Mouse (Mus musculus): ENCODE measurements at regions not wholly inside any gene's neighbourhood (a gene's known extent, or its start where the extent isn't known, plus 50 kb on each side); places are given as distances from the start of the nearest gene placed in this dataset.
A peak's percentile ranks its signal among the peaks of the same experiment; 100 is the strongest.
"Not testable (repeated sequence)": the region's sequence is repeated elsewhere in the genome, so short reads cannot be mapped to it uniquely, and the experiment has no call there.

DNA sequence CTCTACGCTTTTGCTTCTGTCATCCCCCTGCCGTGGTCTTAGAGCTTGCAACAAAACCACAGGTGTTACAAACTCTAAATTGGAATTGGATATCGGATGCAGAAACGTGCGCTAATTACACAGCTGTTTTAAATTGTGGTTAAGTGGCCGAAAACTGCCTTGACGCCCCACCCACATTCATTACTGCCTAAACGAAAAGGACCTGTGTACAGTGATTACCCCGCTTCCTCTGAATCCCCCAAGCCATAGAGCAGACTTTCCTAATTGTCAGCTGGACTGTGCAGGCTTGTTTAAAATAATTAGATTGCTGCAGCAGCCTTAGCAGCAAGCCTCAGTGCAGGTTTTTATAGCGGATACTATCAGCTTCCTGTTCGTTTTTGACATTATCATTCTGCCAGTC lies 94.7 kb downstream of the Cxxc4 start:
- DNase-seq (ENCODE audit: low spot score in 2 of 2) = peak; percentile 5 to 12

DNA sequence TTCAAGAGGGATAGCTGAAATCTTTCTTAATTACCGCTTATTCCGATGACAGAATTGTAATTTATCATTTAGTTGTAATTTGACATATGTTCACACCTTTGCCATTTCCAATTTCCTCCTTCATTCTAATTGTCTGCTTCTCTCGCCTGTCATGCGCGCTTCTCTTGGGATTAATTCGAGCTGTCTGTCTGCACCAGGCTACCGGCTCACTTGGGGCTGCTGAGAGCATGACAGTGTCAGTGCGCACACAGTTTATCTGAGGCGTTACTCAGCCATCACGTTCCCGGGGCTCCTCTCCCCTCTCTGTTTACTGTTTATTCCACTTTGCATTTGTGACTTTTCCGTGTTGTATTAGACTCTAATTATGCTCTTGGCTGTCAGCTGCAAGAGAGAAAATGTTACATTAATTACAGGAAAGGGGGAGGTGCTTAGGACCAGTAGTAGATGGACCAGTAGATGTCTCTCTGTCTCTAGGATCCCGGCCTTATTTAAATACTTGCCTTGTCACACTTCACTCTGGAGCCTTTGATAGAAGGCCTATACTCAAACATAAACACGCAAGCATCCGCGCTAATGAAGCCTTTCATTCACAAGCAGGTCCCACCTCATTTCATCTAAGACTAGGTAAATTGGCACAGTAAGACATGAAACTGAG lies 95.3 kb downstream of the Cxxc4 start:
- DNase-seq (ENCODE audit: low spot score in 2 of 2) = peak; percentile 14 to 30

DNA sequence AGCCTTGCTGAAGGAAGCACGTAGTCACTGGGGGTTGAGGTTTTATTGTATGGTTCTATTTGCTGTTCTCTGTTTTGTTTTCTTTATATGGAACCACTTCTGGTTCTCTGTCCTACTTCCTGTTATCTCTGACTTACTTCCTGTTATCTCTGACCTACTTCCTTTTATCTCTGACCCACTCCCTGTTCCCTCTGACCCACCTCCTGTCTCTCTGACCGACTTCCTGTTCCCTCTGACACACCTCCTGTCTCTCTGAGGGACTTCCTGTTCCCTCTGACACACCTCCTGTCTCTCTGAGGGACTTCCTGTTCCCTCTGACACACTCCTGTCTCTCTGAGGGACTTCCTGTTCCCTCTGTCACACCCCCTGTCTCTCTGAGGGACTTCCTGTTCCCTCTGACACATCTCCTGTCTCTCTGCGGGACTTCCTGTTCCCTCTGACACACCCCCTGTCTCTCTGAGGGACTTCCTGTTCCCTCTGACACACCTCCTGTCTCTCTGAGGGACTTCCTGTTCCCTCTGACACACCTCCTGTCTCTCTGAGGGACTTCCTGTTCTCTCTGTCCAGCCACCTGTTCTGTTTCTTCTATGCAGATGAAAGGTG lies 102.9 kb downstream of the Cxxc4 start:
- DNase-seq (ENCODE audit: low spot score in 2 of 2) = not testable (repeated sequence)

DNA sequence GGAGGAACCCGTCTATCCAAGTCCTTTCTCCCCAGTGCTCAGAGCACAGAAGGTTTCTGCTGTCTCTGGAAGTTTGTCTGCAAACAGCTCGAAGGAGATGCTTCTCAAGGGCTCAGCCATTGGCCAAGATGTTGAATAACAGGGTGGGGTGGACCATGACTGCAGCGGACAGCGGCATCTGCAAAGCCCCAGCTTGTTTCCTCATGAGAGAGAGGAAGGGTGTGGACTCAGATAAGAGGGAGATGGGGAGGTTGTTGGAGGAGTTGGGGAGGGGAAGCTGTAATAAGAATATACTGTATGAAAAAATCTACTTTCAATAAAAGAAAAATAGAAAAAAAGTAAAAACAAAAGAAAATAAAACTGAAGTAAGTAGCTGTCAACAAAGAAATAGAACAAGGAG lies 129.7 kb downstream of the Cxxc4 start:
- no peak for DNase-seq (ENCODE audit: low spot score in 2 of 2)

DNA sequence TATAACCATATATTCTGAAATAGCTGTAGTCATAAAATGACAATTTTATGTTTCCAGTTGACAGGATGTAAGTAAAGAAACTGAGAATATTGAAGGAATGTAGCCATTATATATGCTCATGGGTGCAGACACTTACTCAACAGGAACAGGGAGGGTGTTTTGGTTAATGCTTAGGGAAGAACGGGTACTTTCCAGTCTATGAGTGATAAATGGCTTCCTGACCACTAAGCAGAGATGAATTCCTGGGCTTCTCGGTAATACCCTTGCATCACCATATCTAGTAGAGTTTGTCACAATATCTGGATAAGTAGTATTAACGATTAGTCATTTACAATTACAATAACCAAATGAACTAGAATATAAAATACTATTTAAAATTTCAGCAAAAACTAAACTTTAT lies 130.5 kb downstream of the Cxxc4 start:
- no peak for DNase-seq (ENCODE audit: low spot score in 2 of 2)

DNA sequence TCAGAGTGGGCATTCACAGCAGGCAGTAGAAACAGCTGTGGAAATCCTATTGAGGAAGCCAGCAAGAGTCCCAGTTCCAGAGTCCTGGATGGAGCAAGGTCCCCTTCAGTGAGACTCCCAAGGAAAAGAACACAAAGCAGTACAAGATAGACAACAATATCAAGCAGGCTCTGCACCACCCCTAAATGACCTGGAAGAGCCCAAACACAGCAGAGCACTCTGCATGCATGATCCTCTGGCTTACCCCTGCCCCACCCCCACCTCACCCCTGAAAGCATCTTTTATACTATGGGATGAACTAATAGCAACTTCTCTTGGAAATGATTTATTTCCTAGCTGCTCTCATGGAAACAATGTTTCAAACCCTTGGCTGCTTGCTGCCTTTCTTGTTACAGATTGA lies 132.3 kb downstream of the Cxxc4 start:
- DNase-seq (ENCODE audit: low spot score in 2 of 2) = no peak

DNA sequence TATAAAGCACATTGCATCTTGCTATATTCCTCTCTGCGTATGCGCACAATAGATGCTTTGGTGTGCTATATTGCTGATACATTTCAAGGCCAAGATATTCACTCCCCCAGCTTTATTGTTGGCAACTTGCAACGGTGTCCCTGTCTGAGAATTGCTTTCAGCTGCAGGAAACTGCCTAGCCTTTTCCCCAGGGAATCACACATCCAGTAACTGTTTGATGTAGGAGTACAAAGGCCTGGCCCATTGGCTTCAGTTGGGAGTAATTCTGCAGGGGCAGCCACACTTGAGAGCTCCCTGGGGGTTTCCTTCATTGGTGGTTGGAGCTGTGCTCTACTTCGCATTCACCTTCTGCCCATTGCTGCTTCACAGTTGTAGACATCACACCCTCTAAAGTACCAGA lies 132.8 kb downstream of the Cxxc4 start:
- DNase-seq (ENCODE audit: low spot score in 2 of 2) = no peak

DNA sequence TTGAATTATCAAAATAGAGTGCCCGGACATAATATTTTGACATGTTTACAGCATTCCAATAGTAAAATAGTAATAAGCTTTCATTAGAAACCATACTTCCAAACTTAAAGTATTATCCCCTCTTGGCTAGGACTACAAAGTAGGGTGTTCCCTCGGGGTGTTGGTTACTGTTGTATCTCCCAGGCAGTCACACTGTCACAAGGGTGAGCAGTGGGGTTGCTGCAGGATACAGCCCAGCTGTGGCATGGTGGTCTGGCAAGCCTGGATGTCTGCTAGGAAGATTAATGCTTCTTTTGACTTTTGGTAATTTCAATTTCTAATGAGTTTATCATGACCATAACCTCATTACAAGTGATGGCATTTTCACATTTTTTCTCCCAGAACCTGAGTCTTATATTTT lies 143.3 kb downstream of the Cxxc4 start:
- DNase-seq (ENCODE audit: low spot score in 2 of 2) = no peak

DNA sequence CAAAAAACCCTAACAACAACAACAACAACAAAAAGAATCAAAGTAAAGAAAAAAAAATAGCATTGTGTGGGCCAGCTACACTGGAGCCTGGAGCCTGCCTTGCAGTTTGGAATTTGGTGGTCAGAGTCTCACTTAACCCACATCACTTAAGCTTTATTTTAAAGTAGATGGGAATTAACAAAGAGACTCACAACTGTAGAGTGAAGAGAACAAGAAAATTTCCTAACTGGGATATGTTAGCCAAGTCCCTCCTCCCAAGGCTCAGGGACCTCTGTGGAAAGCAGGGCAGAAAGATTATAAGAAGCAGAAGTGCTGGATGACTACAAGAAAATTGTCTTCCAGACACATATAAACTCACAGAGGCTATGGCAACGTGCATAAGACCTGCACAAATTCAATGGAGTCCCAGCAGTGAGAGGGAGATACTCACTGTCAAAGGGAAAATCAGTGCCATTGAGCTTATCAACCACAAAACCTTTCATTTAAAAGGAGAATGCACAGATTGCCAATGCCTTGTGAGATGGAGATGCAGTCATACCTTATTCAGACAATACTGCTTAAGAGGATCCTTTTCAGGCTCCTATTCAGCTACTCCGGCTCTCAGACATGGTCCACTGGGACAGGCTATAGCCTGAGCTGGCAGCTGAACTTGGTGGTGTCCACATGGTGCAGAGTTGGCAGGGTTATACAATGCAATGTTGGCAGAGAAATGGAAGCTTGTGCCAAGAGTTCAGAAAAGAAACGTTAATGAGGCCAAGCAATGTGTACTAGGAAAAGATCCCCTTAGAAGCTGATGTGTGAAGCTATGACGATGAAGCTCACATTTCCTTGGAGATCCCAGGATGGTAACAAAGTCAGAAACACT lies 154.4 kb downstream of the Cxxc4 start:
- DNase-seq (ENCODE audit: low spot score in 2 of 2) = peak in 1 of 2 experiments; percentile 19

DNA sequence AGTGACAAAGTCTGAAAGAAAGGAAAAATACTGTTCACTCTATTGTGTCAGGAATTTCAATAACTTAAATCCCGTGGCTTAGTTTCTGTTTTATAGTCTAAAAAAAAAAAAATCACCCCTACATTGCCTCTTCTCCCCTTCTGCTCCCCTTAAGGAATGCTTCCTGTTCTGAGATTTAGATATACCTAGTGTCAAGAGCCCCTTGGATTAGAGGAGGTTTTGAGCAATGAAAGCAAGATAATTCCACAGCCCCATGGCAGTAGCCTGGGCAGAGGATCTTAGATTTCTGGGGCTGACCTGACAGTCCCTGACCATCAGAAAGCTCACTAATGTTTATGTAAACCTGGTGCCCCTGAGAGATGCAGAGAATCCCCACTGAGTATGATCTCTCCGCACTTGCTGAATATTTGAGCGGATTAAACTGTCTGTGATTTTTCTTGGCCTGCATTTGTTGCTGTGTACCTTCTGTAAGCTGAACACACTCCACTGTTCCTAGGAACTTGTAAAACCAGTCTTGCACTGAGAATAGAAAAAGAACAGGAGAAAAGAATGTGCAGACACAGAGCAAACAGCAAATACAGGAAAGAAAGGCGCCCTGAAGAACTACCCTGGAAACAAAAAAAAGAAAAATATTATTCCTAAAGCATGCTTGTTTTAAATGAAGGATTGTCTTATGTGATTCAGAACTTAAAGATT lies 164.3 kb downstream of the Cxxc4 start:
- no peak for DNase-seq (ENCODE audit: low spot score in 2 of 2)

DNA sequence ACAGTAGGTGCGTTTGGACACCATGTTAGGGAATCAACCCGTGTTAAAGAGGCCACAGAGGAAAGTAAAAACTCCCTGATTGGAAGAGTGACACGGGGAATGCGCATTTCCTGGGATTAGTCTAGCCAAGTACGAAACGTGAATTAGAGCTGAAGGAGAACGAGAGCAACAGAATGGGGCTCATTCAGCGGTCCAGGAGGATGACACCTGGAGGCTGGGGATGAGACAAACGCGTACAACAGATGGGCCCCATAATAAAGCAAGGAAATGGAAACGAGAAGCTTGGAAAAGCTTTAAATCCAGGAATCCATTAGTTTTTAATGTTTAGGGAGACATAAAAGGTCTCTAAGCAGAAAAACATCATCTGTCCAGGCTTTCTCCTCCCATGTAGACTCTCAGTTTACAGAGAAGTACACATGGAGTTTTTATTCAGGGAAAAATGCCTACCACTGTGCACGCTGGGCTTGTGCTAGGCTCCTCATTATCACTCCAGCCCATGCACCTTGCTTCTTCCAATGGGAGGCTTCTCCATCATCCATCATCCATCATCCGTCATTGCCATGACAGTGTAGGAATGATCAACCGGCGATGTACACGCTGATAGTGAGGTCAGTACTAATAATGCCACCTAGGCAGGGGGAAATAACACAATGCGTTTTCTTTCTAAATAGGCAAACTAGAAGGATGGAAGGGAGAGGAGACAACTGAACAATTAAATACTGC lies 179.5 kb downstream of the Cxxc4 start:
- DNase-seq (ENCODE audit: low spot score in 2 of 2) = no peak

DNA sequence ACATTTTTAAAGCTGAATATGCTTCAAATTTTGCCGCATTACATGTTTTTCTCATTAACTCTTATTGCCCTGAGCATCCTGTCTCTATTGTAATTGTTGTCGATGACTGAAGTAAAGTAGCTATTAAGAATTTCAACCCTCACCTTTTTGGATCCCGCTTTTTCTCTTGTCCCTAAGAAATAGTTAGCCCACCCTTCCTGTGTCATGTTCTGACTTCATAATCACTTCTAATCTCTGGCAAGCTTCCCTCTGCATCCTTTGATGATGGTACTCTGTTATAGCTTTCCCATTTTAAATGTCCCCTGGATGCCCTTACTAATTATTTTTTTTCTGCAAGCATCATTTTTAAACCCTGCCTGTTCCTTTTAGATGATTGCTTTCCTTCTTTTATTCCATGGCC lies 191.3 kb downstream of the Cxxc4 start:
- no peak for DNase-seq (ENCODE audit: low spot score in 2 of 2)

DNA sequence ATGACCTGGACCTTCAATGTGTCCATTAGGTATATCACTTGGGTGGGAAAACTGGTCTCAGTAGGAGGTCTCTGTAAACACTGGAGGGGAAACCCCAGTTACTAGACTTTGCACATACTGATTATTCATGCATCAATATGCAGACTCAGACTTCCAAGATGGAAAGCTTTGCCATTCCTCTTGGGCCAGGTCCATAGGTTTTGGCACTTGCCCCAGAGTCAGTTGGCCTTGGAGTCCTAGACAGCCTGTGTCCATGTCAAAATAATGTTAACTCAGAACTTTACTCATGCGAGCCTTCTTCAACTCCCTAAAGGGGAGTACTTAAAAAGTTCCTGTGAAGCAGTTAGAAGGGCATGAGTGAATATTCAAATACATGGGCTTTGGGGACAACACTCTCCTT lies 230.3 kb downstream of the Cxxc4 start:
- DNase-seq (ENCODE audit: low spot score in 2 of 2) = no peak

DNA sequence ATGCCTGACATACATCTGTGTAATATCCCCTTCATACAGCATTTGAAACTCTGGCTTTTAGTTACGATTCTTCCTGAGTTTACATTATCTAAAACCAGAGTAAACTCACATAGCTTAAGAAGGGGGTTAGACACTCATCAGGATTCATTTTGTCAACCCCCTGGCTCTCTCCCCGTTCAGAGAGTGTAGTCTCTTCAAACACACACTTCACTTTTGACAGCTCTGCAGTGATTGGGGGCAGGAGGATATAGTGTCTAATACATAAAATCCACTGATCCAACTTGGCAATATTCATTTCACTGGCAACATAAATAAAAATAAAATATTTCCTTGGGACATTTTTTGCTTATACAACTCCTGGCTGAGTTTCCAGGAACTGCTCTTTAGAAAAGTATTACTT lies 251.0 kb downstream of the Cxxc4 start:
- no peak for DNase-seq (ENCODE audit: low spot score in 2 of 2)

DNA sequence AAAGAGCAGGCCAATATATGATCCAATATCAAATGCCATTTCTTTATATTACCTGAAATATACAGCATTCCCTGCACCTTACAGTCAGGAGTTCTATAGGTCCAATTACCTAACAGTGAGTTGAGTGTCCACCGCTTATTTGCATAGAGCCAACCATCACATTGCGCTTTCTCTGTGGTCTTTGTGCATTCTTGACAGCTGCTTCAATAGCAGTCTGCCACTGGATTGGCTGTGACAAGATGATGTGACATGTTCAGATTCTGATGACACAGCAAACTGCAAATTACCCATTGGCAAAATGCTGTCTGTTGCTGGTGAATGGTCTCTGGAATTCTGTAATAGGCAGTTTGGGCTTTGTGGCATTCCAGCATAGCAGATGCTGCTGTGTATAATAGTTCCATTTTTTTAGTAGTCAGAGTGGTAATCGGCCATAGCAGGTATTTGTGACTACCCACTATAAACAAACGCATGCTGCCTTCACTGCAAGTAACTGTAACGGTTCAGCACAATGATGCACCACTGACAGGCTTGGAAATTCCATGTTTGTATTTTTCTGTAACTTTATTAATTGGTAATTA lies 253.8 kb downstream of the Cxxc4 start:
- DNase-seq (ENCODE audit: low spot score in 2 of 2) = no peak

DNA sequence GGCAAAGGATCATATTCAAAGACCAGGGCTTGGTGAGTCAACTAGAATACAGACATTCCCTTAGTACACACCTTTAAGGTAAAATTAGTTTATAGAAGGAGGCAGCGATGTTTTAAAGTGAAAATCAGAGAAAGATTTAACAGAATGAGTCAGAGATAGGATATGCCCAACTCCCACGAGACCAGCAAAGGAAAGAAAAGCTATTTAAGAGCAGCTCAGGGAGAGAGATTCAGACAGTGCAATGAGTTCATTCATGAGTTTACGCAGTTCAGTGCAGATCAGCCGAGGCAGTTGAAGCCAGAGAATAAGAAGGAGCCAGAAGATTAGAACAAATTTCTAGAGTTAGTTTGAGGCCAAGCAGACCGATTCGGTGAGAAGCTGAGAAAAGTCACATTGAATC lies 273.4 kb downstream of the Cxxc4 start:
- DNase-seq (ENCODE audit: low spot score in 2 of 2) = no peak

DNA sequence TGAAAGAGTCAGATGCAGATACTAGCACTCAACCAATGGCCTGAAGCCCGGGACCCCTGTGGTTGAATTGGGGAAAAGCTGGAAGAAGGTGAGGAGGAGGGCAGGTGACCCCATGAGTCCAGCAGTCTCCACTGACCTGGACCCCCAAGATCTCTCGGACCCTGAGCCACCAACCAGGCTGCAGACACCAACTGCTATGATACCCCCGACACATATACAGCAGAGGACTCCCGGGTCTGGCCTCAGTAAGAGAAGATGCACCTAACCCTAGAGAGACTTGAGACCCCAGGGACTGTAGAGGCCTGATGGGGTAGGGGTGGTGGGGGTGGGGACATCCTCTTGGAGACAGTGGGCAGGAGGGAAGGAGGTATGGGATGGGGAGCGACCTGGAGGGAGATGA lies 289.5 kb downstream of the Cxxc4 start:
- DNase-seq (ENCODE audit: low spot score in 2 of 2) = no peak

DNA sequence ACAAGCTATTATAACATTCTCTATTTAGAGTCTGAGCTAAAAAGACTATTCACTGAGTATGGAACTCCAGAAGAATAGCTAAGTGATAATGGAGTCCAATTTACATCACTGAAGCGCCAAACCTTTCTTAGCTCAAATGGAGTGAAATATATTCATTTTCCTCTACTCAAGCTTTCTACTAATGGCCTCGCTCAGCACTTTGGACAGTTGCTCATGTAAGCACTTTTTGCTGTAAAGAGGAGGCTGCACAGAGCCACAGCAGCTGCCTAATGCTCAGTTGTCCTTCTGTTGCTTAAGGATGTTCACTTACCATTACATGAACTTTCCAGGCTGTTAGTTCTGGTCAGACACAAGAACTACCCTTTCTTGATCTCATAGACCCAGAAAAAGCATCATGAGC lies 268.7 kb upstream of the Tacr3 start:
- no peak for DNase-seq (ENCODE audit: low spot score in 2 of 2)

DNA sequence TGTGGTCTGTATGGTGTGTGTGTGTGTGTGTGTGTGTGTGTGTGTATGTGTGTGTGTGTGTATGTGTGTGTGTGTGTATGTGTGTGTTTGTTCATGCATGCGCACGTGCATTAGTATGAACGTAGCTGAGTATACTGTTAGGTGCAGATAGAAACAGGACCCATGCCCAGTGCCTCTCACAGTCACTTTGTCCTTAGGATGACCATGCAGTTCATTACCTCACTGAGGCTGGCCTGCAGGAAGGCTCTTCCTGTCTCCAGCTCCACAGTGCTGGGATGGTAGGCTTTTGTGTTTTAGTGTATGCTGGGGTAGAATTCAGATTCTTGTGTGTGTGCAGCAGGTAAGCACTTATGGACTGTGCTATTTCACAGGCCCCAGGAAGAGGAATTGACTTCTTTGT lies 250.0 kb upstream of the Tacr3 start:
- no peak for DNase-seq (ENCODE audit: low spot score in 2 of 2)

DNA sequence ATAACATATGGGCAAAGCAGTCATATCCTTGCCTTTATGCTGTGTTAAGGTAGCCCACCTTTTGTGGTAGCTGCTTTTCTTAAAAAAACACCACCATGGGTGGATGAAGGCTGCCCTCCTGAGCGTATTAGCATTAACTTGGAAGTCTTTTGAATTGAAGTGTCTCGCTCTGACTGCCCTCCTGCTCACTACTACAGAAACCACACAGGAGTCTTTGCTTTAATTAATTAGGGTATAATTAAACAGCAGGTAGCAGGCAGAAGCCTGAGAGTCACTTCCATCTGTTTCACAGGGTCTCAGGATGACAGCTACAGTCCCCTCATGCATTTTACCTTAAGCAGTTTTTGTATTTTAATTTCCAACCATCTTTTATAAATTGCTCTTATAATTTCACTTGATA lies 240.2 kb upstream of the Tacr3 start:
- DNase-seq (ENCODE audit: low spot score in 2 of 2) = no peak

DNA sequence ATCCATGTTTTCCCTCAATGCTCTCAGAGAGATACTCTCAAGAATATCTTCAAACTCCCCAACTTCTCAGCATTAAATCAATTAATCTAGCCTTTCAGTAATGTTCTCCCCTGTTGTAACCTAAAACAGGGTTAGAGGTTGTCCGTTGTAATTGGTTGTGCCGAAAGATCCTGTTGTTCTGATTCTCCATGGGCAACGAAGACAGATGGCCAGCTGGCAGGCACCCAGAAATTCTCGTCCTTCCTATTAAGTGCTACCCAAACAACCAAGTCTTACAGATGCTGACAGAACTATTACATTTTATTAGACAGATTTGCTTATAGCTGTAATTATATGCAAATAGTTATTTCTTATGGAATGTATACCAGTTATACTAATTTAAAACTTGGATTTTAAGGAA lies 225.9 kb upstream of the Tacr3 start:
- peak; percentile 4 to 19 for DNase-seq (ENCODE audit: low spot score in 2 of 2)
